Mouse (Mus musculus): Measurements from ENCODE around the gene 4931440F15Rik.

- TF ChIP-seq CTCF (IDR thresholded peaks at IDR 0.05; ENCODE audit: extremely low read depth, insufficient read depth, low read length): no peak
- no peak for TF ChIP-seq POLR2A (IDR thresholded peaks at IDR 0.05; ENCODE audit: extremely low read depth, insufficient read depth, low read length)
These were observed 50.7 kb downstream of the 4931440F15Rik start for GRCm38 (mm10) chr11:29774760-29775159.
